Mouse (Mus musculus) telencephalon, adult 2 months (tissue): Measurements from ENCODE around the gene Prr3.
A peak's percentile ranks its signal among the peaks of the same experiment; 100 is the strongest.
"Not testable (repeated sequence)": the region's sequence is repeated elsewhere in the genome, so short reads cannot be mapped to it uniquely, and the experiment has no call there.

ENCODE experiments used
- DNase-seq: peaks from one replicate; pipeline ENCODE4 v3.0.0-alpha.2; 2011; ENCODE audit warnings: low read depth, low spot score

Prr3 gene

GRCm38 (mm10) chr17:35979401-35980362, at the start of gene Prr3, which contains the start of gene Gnl1:
TSS of gene Prr3 (minus strand) at chr17:35980236.
TSS of gene Gnl1 (plus strand) at chr17:35979851.
- peak; percentile 90 for DNase-seq

DNA sequence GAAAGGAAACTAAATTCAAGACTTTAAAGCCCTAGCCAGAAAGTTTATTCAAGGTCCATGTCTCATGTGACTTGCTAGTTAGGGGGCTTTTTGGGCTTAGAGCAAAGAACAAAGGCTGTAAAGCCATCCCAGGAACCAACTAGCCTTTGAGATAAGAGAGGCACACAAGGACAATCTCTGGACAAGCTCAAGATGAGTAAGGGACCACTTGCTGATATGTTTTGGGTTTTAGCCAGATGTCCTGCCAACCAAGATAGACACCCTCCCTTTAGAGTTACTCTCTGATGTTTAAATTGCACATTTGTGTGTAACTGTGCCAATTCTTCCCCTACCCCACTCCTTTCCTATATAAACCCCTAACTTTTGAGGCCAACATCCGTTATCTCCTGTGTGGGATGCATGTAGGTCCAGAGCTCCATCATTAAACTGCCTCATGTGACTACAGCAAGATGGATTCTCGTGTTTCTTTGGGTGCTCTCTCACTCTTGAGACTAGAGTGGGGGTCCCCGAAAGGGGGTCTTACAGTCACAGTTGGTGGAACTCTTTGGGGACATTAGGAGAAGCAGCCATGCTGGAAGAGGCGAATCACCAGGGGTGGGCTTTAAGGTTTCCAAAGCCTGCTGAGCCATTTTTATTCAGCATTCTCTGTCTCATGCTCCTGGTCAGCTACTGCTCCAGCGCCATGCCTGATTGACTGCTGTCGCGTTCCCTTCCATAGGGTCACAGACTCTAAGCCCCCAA, 49.0 kb upstream of the Prr3 start:
- DNase-seq, result no peak

GRCm38 (mm10) chr17:36027663-36028062, 47.6 kb upstream of the Prr3 start:
- no peak for DNase-seq

GRCm38 (mm10) chr17:36025901-36026300, 45.9 kb upstream of the Prr3 start:
- no peak for DNase-seq

- DNase-seq, result no peak
These were observed 45.2 kb upstream of the Prr3 start for GRCm38 (mm10) chr17:36025197-36025596.

DNA sequence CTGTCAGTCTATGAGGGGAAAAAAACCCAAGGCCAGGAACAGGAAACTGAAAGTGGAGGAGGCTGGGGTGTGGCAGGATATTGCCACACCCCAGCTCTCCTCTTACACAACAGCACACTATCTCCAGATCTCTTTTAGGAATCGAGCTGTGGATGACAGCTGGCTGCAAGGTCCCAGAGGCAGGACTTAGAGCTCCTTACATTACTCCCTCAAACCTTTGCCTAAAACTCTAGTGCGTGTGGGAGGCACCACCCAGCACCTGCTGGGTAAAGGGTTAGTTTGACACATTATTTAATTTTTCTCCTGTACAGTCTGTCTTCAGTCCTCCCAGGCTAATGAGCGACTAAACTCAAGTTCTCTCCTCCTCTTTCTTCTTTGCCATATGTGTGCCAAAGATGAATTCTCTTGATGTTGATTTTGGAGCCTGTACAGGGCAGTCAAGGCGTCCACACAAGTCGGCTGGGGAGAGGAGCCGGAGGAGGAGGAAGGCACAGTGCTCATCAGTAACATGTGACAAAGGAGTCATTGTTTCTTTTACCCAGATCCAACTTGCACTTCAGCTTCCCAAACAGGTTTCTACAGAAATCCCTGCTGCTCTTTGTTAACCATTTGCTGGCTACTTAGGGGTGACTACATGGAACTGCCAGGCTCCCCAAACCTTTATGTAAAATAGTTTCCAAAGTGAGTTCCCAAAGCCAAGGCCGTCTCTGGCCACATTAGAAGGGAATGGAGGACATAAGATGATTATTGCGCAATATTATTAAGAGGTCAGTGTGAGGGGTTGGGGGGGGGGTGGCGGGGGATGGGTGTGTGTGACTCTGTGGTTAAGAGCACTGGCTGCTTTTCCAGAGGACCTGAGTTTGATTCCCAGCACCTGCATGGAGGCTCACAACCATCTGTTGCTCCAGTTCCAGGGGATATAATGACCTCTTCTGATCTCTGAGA, 43.9 kb upstream of the Prr3 start:
- DNase-seq, result no peak

DNA sequence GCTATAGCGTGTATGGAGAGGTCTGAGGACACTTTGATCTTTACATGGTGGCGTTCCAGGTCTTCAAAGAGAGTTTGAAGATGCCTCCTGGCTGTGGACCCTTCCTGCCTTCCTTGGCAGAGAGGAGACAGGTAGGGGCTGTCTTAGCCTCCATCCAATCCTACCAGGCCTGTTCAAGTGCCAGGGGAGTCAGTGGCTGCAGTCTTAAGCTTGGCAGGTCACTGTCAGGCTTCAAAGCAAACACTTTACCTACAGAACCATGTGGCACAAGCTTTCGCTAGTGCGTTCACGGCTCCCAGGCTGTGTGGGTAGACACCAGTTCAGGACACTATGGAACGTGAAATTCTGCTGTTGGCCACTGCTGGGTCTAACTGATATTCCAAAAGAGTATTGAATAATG, 42.9 kb upstream of the Prr3 start:
- DNase-seq, result no peak

DNA sequence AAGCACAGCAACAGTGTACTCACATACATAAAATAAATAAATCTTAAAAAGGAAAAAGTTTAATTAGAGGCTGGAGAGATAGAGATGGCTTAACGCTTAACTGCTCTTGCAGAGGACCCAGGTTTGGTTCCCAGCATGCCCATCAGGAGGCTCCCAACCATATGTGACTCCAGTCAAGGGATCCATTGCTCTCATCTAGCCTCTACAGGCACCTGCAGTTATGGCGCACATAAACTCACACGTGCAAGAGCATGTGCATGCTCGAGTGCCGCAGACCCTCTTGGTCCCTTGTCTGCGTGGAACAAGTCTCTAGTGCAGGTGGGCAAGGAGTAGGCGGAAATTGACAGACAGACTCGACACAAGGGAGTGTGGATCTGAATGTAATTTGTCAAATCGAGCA, 42.1 kb upstream of the Prr3 start:
- DNase-seq, result no peak

DNA sequence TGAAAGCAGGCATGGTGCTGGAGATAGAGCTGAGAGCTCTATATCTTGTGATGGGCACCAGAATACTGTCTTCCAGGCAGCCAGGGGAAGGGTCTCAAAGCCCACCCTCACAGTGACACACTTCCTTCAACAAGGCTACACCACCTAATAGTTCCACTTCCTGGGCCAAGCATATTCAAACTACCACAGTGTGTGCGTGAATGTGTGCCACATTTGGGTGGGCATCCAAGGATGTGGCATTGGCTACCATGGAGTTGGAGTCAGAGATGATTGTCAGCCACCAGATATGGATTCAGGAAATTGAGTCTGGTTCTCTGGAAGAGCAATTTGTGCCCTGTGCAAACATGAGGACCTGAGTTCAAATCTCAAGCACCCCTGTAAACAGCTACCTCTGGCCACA, 41.3 kb upstream of the Prr3 start:
- DNase-seq, result no peak

- DNase-seq, result no peak
These were observed 40.4 kb upstream of the Prr3 start, which contains the start of gene H2-T24 for GRCm38 (mm10) chr17:36020191-36021073. TSS of gene H2-T24 (minus strand) at chr17:36020560.

DNA sequence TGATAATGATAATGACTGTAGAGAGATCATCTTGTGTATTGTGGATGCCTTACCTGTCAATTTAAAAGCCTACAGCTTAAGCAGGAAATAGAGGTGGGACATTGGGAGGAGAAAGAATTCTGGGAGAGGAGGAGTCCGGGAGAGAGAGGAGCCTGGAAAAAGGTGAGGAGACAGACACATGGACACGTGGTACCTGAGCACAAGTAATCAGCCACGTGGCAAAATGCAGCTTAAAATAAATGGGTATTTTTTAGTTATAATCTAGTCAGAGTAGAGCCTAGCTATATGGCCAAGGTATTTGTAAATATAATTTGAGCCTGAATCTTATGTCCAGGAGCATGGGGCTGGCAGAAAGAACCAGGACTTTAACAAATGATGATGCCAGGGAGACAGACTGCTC, 39.5 kb upstream of the Prr3 start:
- DNase-seq, result no peak

- no peak for DNase-seq
These were observed 38.9 kb upstream of the Prr3 start for GRCm38 (mm10) chr17:36018979-36019378.

DNA sequence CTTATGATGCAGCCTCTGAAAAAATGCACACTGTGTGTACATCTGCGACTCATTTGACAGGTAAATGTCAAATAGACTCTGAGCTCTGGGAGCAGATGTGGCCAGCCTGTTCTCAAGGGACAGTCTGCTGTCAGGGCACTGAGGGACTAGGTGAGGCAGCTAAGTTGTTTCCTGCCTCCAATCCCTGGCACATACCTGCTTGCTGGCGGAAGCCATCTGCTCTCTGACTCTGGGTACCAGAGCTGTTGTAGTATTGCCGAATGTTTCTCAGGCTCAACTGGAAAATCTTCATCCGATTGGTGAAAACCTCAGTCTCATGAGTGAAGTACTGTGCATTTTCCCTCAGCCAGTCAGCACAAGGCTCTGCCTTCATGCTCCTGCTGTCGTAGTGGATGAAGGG, 37.0 kb upstream of the Prr3 start:
- no peak for DNase-seq

DNA sequence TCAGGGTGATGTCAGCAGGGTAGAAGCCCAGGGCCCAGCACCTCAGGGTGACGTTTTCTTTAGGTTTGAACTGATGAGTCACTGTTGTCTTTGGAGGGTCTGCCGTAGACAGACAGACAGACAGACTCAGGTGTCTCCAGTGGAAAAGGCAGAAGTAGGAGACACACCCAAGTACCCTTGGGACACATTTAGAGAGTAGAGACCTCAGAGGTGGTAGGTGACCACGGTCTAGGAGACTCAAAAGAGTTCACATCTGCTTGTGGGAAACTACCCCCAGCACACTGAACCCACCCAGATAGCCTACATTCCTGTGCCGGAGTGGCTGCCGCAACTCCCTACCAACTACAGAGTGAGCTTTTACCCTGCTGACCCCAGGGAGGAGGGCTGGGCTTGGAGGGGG, 34.9 kb upstream of the Prr3 start:
- no peak for DNase-seq

GRCm38 (mm10) chr17:36004409-36004808, 24.4 kb upstream of the Prr3 start:
- DNase-seq, result not testable (repeated sequence)

DNA sequence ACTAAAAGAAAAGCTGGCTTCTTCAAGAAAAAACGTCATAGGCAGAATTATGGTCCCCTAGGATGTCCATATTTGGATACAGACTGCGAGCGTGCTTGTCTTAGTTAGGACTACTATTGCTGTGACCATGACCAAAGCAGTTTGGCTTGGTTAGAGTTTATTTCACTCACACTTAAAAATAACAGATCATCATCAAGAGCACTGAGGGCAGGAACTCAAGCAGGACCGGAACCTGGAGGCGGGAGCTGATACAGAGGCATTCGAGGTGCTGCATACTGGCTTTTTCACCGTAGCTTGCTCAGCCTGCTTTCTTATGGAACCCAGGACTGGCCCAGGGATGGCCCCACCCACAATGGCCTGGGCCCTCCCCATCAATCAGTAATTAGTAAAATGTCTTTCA, 23.3 kb upstream of the Prr3 start:
- DNase-seq, result no peak

DNA sequence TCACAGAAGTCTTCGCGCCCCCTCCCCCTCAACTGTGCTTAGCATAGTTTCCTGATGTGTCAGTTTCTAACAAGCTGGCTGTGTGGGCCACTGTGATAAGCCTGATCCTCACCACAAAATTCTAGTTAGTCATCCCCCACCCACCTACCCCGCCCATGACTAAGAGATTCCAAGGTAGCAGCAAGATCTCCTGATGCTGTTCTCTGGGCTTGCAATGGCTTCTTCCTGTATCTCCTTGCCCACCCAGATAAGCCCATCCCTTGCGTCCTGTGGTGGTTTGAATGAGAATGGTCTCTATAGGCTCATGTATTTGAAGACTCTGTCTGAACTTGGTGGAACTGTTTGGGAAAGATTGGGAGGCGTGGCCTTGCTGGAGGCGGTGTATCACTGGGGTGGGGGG, 21.9 kb upstream of the Prr3 start:
- no peak for DNase-seq

DNA sequence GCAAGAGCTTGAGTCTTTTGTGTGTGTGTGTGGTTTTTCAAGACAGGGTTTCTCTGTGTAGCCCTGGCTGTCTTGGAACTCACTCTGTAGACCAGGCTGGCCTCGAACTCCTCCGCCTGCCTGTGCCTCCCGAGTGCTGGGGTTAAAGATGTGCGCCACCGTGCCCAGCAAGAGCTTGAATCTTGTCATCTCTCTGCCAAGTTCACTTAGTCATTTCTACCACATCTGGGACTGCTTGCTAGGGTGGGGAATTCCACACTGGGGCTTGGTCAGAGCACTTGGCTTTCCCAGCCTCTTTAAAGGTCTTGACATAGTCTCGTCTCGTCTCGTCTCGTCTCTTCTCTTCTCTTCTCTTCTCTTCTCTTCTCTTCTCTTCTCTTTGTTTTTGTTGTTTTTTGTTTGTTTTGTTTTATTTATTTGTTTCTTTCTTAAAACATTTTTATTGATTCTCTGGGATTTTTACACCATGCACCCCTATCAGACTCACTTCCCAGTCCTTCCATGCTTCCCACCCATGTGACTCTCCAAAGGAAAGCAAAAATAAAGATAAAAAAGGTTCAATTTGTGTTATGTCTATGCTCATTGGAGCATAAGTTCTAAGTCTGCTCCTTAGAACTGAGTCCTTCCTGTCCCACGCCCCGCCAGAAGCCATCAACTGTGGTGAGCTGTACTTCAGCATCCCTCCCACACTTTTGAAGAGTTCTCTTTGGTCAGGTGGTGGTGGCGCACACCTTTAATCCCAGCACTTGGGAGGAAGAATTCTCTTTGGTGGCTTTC, 21.3 kb upstream of the Prr3 start:
- DNase-seq, result no peak

DNA sequence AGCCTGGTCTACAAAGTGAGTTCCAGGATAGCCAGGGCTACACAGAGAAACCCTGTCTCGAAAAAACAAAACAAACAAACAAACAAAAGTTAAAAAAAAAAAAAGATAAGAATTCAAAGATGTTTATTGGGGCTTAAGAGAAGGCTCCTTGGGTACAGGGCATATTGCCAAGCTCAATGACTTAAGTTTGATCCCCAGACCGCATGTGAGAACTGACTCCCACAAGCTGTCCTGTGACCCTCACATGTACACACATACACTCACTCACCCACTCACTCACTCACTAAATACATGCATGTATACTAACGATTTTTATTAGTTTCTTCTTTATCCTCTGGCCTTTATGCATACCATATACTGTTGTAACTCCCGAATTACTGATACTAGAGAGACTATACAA, 20.3 kb upstream of the Prr3 start:
- DNase-seq, result no peak

GRCm38 (mm10) chr17:35999356-35999755, 19.3 kb upstream of the Prr3 start:
- no peak for DNase-seq
